Mouse (Mus musculus): ENCODE results near the gene Mavs. TPM values are rescaled to one million over a fixed set of nuclear protein-coding genes. Genes with fewer than 3 reads are reported as not detected.

The Mavs gene
- total RNA-seq, 2 experiments from 2014 or later = 4.4 to 4.9 TPM

DNA sequence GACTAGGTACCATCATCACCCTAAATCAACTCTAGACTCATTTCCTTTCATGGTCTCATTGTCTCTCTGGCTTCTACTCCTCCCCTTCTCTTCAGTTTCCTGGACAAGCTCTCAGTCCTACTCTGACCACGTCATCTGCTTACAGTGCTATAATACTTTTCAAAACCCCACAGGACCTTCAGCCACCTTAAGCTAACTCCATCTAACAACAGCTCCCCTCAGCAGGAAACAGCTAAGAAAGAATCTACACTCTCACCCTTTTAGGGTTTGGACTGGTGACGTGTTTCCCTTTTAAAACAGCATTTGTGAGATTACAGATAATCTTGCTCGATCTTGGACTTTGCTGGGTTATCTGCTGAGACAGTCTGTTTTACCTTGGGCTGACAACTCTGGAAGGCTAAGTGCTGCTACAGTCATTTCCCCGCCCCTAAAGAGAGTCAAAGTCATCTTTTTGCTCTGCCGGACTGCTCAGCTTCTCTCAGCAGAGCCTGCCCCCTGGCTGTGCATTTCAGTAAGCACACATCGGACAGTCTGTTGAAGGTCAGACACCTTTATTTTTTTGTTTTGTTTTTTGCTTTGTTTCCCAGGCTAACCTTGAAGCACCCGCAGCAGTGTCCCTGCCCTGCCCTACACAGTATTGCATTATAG is 19.9 kb downstream of the Mavs start:
- intact Hi-C loops (cut with DNase I) = loop anchor here (5.0 kb wide), 1 partner anchor 157 kb away; no protein-coding TSS in a partner anchor
- peak in 1 of 2 experiments; percentile 78 for DNase-seq (ENCODE audit: extremely low spot score in 1 of 2, low spot score in 2 of 2)

- DNase-seq (ENCODE audit: extremely low spot score in 1 of 2, low spot score in 2 of 2) = no peak
- intact Hi-C loops (cut with DNase I) = loop anchor here (5.0 kb wide), 1 partner anchor 157 kb away; no protein-coding TSS in a partner anchor
Observed at GRCm38 (mm10) chr2:131254329-131254713, 20.5 kb downstream of the Mavs start.

DNA sequence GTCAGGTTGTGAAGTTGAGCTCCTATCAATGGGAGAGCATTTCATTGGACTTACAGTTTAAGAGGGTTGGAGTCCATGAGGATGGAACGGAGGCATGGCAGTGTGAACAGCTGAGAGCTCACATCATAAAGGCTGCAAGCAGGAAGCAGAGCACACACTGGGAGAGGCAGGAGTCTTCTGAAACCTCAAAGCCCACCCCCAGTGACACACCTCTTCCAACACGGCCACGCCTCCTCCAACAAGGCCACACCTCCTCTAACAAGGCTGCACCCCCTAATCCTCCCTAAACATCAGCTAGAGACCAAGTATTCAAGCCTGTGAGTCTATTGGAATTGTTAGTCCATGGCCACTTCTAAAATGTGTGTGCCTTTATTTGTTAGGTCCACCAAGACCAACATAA is 21.9 kb downstream of the Mavs start:
- no peak for DNase-seq (ENCODE audit: extremely low spot score in 1 of 2, low spot score in 2 of 2)
- intact Hi-C loops (cut with DNase I) = no loop called here

DNA sequence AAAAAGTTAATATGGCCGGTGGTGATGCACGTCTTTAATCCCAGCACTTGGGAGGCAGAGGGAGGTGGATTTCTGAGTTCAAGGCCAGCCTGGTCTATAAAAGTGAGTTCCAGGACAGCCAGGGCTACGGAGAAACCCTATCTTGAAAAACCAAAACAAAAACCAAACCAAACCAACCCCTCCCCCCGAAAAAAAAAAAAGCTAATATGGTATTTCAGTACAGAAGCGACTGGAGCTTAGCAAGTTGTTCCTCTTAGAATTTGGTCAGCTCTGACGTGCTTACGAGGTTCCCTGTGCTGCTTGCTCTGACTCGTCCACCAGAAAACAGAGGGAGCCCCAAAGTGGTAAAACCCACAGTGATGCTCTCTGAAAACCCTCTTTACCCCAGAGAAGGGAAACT is 24.8 kb downstream of the Mavs start:
- intact Hi-C loops (cut with DNase I) = no loop called here
- DNase-seq (ENCODE audit: extremely low spot score in 1 of 2, low spot score in 2 of 2) = no peak

DNA sequence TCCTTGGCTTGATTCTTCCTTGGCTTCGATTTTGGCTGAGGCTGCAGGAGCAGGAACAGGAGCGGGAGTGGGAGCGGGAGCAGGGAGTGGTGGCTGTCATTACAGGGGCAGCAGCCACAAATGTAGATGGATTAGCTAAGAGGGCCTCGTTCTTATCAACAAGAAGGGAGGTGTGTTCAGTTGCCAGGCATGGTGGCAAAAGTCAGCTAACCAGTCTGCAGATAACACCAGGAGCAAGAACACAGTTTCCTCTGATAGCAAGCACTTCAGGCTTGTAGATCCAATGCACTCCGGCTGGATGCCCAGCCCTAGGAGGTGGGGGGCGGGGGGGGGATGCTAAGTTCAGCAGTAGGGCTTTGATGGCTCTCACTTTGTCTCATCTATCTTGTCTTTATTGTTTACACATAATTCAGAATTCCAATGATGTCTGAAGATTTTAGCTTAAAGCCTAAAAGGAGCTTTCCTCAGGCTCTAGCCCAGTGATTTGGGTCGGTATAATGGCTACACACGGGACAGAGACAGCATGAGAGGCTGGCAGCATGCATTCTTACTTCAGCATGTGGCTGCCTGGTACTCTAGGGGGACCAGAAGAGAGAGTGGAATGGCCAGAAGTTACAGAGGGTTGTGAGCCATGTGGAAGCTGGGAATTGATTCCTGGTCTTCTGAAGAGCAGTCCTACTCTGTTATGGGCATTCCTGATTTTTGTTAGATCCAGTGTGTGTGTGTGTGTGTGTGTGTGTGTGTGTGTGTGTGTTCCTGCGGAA is 26.9 kb downstream of the Mavs start:
- DNase-seq (ENCODE audit: extremely low spot score in 1 of 2, low spot score in 2 of 2) = no peak
- intact Hi-C loops (cut with DNase I) = loop anchor here (5.0 kb wide), 2 partner anchors 83 to 157 kb away; no protein-coding TSS in a partner anchor

DNA sequence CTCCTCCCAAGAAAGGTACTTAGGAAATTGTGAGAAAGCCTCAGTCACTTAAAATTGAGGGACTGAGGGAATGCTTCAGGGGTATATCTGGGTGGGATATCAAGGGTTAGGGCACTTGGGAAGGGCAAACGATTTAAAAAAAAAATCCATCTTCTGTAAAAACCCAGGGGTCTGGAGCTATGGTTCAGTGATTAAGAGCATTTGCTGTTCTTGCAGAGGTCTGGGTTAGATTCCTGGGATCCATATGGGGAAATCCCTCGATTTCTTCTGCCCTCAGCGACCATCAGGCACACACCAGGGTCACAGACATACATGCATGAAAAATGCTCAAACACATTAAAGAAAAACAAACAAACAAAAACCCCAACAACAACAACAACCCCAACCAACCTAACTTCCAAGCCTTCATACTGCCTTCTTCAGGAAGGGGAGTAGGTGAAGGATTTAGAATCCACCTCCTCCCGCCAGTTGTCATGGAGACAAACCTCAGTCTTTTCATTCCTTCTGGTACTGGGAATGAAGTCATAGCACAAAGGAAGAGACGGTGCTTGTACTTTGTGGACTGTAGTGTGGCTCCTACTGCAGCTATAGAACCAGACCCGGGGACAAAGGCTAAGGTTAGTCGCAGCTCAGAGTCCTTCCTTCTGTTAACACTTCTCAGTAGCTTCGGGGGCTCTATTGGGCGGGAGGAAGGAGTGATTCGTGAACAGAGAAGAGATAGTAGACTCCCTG is 27.8 kb downstream of the Mavs start:
- intact Hi-C loops (cut with DNase I) = loop anchor here (5.0 kb wide), 2 partner anchors 84 to 156 kb away; no protein-coding TSS in a partner anchor
- DNase-seq (ENCODE audit: extremely low spot score in 1 of 2, low spot score in 2 of 2) = no peak

- peak; percentile 99 for DNase-seq (ENCODE audit: extremely low spot score in 1 of 2, low spot score in 2 of 2)
- intact Hi-C loops (cut with DNase I) = loop anchor here (5.0 kb wide), 2 partner anchors 85 to 155 kb away; no protein-coding TSS in a partner anchor
Observed at GRCm38 (mm10) chr2:131262213-131262672, 28.4 kb downstream of the Mavs start, which contains the start of gene Pank2. TSS of gene Pank2 (plus strand) at chr2:131262495.

DNA sequence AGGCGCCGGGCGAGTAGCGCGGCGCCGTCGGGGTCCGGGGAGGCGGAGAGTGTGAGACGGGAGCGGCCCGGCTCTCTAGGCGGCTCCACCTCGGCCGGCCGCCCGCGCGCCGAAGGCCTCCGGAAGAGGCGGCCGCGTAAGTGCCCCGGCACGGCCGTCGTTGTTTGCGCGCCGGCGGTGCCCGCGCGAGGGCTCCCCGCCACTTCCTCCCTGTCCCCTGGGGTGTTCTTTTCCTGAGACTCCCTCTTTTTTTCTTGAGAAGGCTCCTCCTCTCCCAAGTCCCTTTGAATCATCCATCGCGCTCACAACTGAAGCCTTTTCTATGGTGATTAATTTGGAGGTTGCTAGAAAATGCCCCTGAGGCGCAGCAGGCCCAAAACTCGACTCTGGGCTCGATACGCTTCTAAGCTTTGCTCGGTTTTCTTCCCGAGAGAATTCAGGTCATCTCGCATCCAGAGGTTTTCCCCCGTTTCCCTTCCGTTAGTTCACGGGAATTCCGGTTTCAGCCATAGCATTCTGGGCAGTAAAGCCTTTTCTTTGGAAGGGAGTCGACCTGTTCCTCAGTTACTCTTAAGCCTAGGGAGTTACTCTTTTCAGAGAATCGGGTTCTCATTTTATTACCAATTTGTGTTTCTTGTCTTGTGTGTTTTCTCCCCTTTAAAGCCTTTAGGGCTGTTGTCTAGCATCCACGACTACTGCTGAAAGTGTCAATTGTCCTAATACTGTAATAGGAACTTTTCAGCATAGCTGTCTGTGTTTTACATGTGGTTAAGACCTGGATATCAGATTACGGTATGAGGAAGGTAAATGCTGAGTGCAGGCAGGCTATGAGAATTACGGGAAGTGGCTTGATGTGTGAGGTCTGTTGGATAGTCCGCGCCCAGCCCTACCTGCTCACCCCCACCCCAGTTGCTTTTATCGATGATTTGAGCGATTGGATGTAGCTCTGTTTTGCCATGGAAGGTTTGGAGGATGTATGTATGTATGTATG is 29.1 kb downstream of the Mavs start:
- peak; percentile 21 to 84 for DNase-seq (ENCODE audit: extremely low spot score in 1 of 2, low spot score in 2 of 2)
- intact Hi-C loops (cut with DNase I) = loop anchor here (5.0 kb wide), 2 partner anchors 86 to 154 kb away; no protein-coding TSS in a partner anchor

GRCm38 (mm10) chr2:131264027-131264426 is 30.2 kb downstream of the Mavs start:
- DNase-seq (ENCODE audit: extremely low spot score in 1 of 2, low spot score in 2 of 2) = no peak
- intact Hi-C loops (cut with DNase I) = loop anchor here (5.0 kb wide), 2 partner anchors 87 to 153 kb away; no protein-coding TSS in a partner anchor

DNA sequence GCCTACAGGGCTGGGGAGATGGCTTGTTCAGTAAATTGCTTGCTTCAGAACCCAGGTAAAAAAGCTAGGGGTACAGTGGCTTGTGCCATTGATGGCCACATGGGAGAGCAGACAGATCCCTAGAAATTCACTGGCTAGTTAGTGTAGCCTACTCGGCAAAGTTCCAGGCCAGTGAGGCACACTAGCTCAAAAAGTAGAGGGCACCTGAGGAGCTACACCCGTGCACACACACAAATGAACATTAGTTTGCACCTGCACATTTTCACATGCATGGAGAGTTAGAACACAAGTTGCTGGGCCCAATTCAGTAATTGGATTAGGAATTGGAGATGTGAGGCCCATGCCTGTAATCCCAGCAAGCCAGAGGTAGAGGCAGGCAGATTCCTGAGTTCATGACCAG is 31.2 kb downstream of the Mavs start:
- DNase-seq (ENCODE audit: extremely low spot score in 1 of 2, low spot score in 2 of 2) = no peak
- intact Hi-C loops (cut with DNase I) = no loop called here

DNA sequence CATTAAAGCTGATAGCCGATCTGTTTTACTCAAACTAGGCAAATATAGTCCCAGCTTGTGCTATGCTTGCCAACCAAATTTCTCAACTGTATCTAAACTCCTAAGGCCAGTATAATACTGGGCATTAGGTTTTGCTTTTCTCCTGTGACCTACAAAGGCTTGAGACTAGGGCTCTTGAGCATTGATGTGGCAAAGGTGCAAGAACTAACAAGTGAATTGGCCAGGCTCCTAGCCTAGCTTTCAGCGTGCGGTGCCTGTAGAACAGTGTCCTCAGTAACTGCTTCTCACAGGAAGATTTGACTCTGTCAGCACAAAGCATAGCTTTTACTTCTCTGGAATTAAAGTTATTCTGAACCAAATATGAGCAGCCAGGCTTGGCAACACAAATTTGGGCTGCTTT is 41.6 kb downstream of the Mavs start:
- intact Hi-C loops (cut with DNase I) = no loop called here
- no peak for DNase-seq (ENCODE audit: extremely low spot score in 1 of 2, low spot score in 2 of 2)

DNA sequence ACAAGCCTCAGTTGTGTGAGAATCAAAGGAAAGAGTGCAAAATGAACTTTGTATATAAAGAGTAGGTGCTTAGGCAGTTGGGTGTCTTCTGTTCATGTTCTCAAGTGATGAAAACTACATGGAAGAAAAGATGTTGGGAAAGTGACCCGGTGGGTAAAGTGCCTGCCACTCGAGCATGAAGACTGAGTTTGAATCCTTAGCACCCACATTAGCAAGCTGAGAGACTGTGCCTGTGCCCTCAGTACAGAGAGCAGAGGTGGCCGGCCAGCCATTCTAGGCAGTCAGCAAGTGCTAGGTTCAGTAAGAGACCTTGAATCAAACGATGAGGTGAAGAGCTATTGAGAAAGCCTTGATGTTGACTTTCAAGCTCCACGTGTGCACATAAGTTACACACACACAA is 42.9 kb downstream of the Mavs start:
- intact Hi-C loops (cut with DNase I) = no loop called here

DNA sequence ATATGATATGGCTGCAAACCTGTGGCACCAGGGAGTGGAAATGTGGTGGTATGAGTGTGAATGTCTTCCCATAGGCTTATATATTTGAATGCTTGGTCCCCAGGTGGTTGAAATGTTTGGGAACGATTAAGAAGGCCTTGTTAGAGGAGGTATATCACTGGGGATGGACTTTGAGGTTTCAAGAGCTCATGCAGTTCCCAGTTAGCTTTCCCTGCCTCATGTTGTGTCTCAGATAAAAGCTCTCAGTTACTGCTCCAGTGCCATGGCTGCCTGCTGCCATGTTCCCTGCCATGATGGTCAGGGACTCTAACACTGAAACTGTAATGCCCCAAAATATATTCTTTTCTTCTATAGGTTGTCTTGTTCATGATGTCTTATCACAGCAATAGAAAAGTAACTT is 47.7 kb downstream of the Mavs start:
- DNase-seq (ENCODE audit: extremely low spot score in 1 of 2, low spot score in 2 of 2) = no peak
- intact Hi-C loops (cut with DNase I) = loop anchor here (10.0 kb wide), 1 partner anchor 243 kb away; no protein-coding TSS in a partner anchor

More for the DNA sequence above, 42.9 kb downstream of the Mavs start:
- no peak for DNase-seq (ENCODE audit: extremely low spot score in 1 of 2, low spot score in 2 of 2)

DNA sequence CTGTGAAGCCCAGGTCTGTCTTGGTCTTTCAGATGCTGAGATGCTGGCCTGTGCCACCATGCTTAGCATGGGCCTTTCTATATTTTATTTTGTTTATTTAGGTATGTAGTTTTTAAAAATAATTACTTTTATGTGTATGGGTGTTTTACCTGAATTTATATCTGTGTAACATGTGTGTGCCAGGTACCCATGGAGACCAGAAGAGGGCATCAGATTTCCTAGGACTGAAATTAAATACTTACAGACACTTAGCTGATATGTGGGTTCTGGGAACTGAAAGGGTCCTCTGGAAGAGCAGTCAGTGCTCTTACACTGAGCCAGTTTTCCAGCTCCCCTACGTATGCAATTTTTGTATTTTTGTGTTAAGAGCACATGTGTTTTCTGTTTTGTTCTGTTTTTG is 52.4 kb downstream of the Mavs start:
- intact Hi-C loops (cut with DNase I) = loop anchor here (5.0 to 10.0 kb wide), 2 partner anchors 131 to 239 kb away; no protein-coding TSS in a partner anchor
- DNase-seq (ENCODE audit: extremely low spot score in 1 of 2, low spot score in 2 of 2) = no peak

DNA sequence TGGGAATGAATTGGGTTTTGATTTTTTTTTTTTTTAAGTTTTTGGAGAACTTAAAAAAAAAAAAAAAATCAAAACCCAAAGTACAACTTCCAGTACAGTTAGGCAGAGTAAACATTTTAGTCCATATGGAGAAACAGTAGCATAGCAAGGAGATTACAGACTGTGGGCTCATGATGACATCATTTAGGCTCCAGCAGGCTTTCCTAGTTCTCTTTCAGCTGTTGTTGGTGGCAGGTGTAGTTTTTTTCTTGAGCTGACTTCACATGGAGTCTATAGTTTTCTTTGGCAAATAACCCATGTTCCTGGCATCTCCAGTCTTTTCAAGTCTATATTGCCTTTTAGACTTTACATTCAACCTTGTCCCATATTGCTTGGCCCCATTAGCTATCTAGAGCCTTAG is 56.8 kb downstream of the Mavs start:
- intact Hi-C loops (cut with DNase I) = no loop called here
- DNase-seq (ENCODE audit: extremely low spot score in 1 of 2, low spot score in 2 of 2) = no peak

DNA sequence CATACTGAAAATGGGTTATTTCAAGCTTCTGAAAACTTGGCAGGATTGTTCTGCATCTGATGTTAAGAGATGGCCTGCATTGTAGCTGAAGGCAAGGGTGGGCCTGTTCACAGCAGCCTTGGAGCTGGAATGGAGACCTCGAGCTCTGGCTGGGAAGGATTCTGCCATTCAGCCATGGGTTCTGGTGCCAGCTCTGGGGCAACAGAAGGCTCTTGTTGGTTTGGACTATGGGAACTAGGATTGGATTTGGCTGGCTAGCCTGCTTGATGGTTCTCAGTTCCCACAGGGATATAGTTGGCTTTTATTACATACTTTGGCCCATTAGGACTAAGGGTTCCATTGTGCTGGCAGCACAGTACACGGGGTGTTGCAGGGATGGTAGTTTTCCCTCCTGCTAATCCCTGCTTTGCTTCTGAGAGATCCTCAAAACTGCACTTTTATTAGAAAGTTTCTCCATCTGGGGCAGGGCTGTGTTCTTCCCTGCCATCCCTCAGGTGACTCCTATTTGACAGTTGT is 62.9 kb downstream of the Mavs start:
- intact Hi-C loops (cut with DNase I) = no loop called here
- peak; percentile 42 to 44 for DNase-seq (ENCODE audit: extremely low spot score in 1 of 2, low spot score in 2 of 2)
